ENCODE assay signal across 14 mouse cellular contexts in genomic region chr11:100392958-100393357, GRCm38 (mm10). TPM values are rescaled to one million over a fixed set of nuclear protein-coding genes. Genes with fewer than 3 reads are reported as not detected.
A peak's percentile ranks its signal among the peaks of the same experiment; 100 is the strongest.
DNase-seq lines count a peak whose midpoint lies in the region; ATAC-seq and TF ChIP-seq lines count a peak whose summit lies in the region.
"Had no signal": no experiment of that assay in that cellular context is flagged by ENCODE, and none has a peak within 500 bp of the region (broad histone marks: within the 10 kb centered on the region; RNA-seq: fewer than 3 reads in every experiment).

No protein-coding gene starts in this region.

- peak overlapping the region; percentile 98 for H3K27ac ChIP-seq in heart, adult 2 months
- H3K27ac ChIP-seq in left cerebral cortex, adult 2 months = peak overlapping the region; percentile 51; the same call in 1 of the 2 replicates
- H3K27ac ChIP-seq in heart, embryonic 15.5 days = peak overlapping the region; percentile 32; the same call in 1 of the 2 replicates
- no peak overlapping the region for H3K27ac ChIP-seq in midbrain, embryonic 16.5 days (ENCODE audit: low read length)
- H3K27ac ChIP-seq: forebrain, embryonic 13.5 days; lung, embryonic 15.5 days had no signal

- intact Hi-C loops in heart, adult 2 months (cut with DNase I) = loop anchor here (10.0 kb wide), 1 partner anchor 572 kb away; no protein-coding TSS in a partner anchor
- intact Hi-C loops in left cerebral cortex, adult 2 months (cut with DNase I) = no loop called here

- H3ac ChIP-seq in myocyte (ENCODE audit: control insufficient read depth, insufficient read length) = no peak overlapping the region

- no peak for ATAC-seq in heart, embryonic 15.5 days (replicated peaks; ENCODE audit: insufficient number of reproducible peaks, insufficient read depth, low FRiP score, low read depth)
- no peak for ATAC-seq in midbrain, embryonic 16.5 days
- ATAC-seq: forebrain, embryonic 13.5 days; Patski had no signal

- H3K4me1 ChIP-seq in heart, adult 2 months (ENCODE audit: control insufficient read depth, insufficient read depth, low read length) = peaks cover 51% of the 10 kb centered on the region
- peaks cover 86% of the 10 kb centered on the region for H3K4me1 ChIP-seq in heart, embryonic 15.5 days (replicated peaks)
- peaks cover 20% of the 10 kb centered on the region for H3K4me1 ChIP-seq in midbrain, embryonic 16.5 days (ENCODE audit: control insufficient read depth, insufficient read depth, low read length)

- TF ChIP-seq CTCF in heart, adult 2 months (IDR thresholded peaks at IDR 0.05) = no peak
- TF ChIP-seq CTCF in left cerebral cortex, adult 2 months (IDR thresholded peaks at IDR 0.05) = no peak

- H3K79me2 ChIP-seq in heart, adult 2 months (replicated peaks; ENCODE audit: control insufficient read depth, insufficient read depth, low read length) = peaks cover 2% of the 10 kb centered on the region; the same call in 1 of the 2 replicates
- peaks cover 81% of the 10 kb centered on the region for H3K79me2 ChIP-seq in myocyte (ENCODE audit: control insufficient read depth, insufficient read depth)

- no peak for TF ChIP-seq POLR2A in heart, adult 2 months (IDR thresholded peaks at IDR 0.05; ENCODE audit: insufficient read depth, low read depth, low read length)
- TF ChIP-seq POLR2A in myocyte (IDR thresholded peaks at IDR 0.05; ENCODE audit: insufficient read length, low read depth) = no peak

- no peak overlapping the region for H3K9ac ChIP-seq in heart, adult 2 months (ENCODE audit: low read depth, low read length)
- no peak overlapping the region for H3K9ac ChIP-seq in heart, embryonic 15.5 days
- H3K9ac ChIP-seq in midbrain, embryonic 16.5 days (ENCODE audit: low read depth, low read length) = no peak overlapping the region
- H3K9ac ChIP-seq: forebrain, embryonic 13.5 days; lung, embryonic 15.5 days had no signal

- peak overlapping the region; percentile 100 for H3K4me3 ChIP-seq in heart, adult 2 months
- H3K4me3 ChIP-seq in left cerebral cortex, adult 2 months = no peak overlapping the region
- H3K4me3 ChIP-seq in heart, embryonic 15.5 days = no peak overlapping the region
- H3K4me3 ChIP-seq in myocyte = no peak overlapping the region
- no peak overlapping the region for H3K4me3 ChIP-seq in midbrain, embryonic 16.5 days (ENCODE audit: low read depth, low read length)
- H3K4me3 ChIP-seq: forebrain, embryonic 13.5 days; lung, embryonic 15.5 days; megakaryocyte, embryonic 14.5 days had no signal

- H3K4me2 ChIP-seq in heart, embryonic 15.5 days = 0 out of 2 replicates have a peak overlapping the region, but pooled peaks have one; percentile 19
- H3K4me2 ChIP-seq in myocyte (ENCODE audit: low read depth) = peak overlapping the region; percentile 78
- H3K4me2 ChIP-seq in midbrain, embryonic 16.5 days (ENCODE audit: low read length) = no peak overlapping the region
- H3K4me2 ChIP-seq: forebrain, embryonic 13.5 days; lung, embryonic 15.5 days had no signal

- no peaks in the 10 kb centered on the region for H3K9me3 ChIP-seq in heart, embryonic 15.5 days (replicated peaks)
- no peaks in the 10 kb centered on the region for H3K9me3 ChIP-seq in midbrain, embryonic 16.5 days (replicated peaks; ENCODE audit: control insufficient read depth, low read length, poor library complexity, severe bottlenecking)
- H3K9me3 ChIP-seq: forebrain, embryonic 13.5 days; lung, embryonic 15.5 days had no signal

- DNase-seq in heart, adult 2 months = no peak
- DNase-seq in heart, postnatal 4 days = no peak
- no peak for DNase-seq in left cerebral cortex, adult 2 months (ENCODE audit: extremely low spot score in 1 of 2, low spot score in 2 of 2)
- no peak for DNase-seq in left cerebral cortex, adult 18-20 months (ENCODE audit: low spot score in 2 of 2)
- DNase-seq: cerebellum, postnatal 25 days; liver had no signal

- H3K36me3 ChIP-seq in heart, adult 2 months (ENCODE audit: control insufficient read depth, insufficient read depth, low read length) = peaks cover 33% of the 10 kb centered on the region
- H3K36me3 ChIP-seq in heart, embryonic 15.5 days = no peaks in the 10 kb centered on the region
- no peaks in the 10 kb centered on the region for H3K36me3 ChIP-seq in myocyte (ENCODE audit: control insufficient read depth, insufficient read depth)
- no peaks in the 10 kb centered on the region for H3K36me3 ChIP-seq in midbrain, embryonic 16.5 days (ENCODE audit: control insufficient read depth, insufficient read depth, low read length)
- H3K36me3 ChIP-seq: lung, embryonic 15.5 days had no signal

- TF ChIP-seq EP300 in heart, adult 2 months (IDR thresholded peaks at IDR 0.05; ENCODE audit: insufficient read depth, low read depth, low read length) = no peak

- no peaks in the 10 kb centered on the region for H3K27me3 ChIP-seq in heart, adult 2 months (ENCODE audit: control insufficient read depth, insufficient read depth, low read length)
- H3K27me3 ChIP-seq in heart, embryonic 15.5 days = no peaks in the 10 kb centered on the region
- H3K27me3 ChIP-seq in myocyte (ENCODE audit: control insufficient read depth, insufficient read depth, insufficient read length) = no peaks in the 10 kb centered on the region
- H3K27me3 ChIP-seq in midbrain, embryonic 16.5 days (ENCODE audit: control insufficient read depth, insufficient read depth, low read depth, low read length) = no peaks in the 10 kb centered on the region
- H3K27me3 ChIP-seq: lung, embryonic 15.5 days; Patski had no signal

- WGBS in heart, adult 2 months = 24% methylated on average over 5 of the region's 5 CpGs
- 73% methylated on average over 5 of the region's 5 CpGs for WGBS in heart, embryonic 15.5 days
- WGBS in midbrain, embryonic 16.5 days = 87% methylated on average over 5 of the region's 5 CpGs

TF ChIP-seq in myocyte, 11 proteins besides CTCF, POLR2A, EP300 and RAD21:
- TF ChIP-seq SRF (IDR thresholded peaks at IDR 0.05; ENCODE audit: control insufficient read depth, insufficient read length, low read depth) = no peak
- no peak for TF ChIP-seq MYOG (IDR thresholded peaks at IDR 0.05; ENCODE audit: control insufficient read depth in 1 of 3, insufficient read depth in 1 of 3, insufficient read length in 2 of 3, low read depth in 2 of 3)
TF ChIP-seq in myocyte: peak in this region for 0.

RNA-seq across cellular contexts. Expression of gene Jup, which starts 4.6 kb away (rescaled TPM):
- 100 to 1,000 TPM; 234 to 237 TPM for total RNA-seq in heart, adult 2 months (2021)
- polyA plus RNA-seq in heart, adult 2 months (2012; rRNA removed) = 317 and 318 TPM in 2 replicates
- 100 to 1,000 TPM; 223 to 234 TPM for total RNA-seq in heart, postnatal 4 days (2021)
- total RNA-seq in left cerebral cortex, adult 2 months (2021) = 10 to 100 TPM; 51.2 to 53.7 TPM
- total RNA-seq in left cerebral cortex, adult 18-20 months (2021) = 10 to 100 TPM; 47.2 to 49.3 TPM
- polyA plus RNA-seq in heart, embryonic 15.5 days (2015; fragmentation: Nextera tagmentation; extraction: Ambion mirVana) = 117 and 140 TPM in 2 replicates
- 161 TPM for polyA plus RNA-seq in myocyte (2012; fragmentation: generic; extraction: Trizol)
- 99.7 and 109 TPM in 2 replicates for polyA plus RNA-seq in midbrain, embryonic 16.5 days (2015; fragmentation: Nextera tagmentation; extraction: Ambion mirVana)

RNA-seq across cellular contexts. Expression of gene P3h4, which starts 21.7 kb away (rescaled TPM):
- total RNA-seq in heart, adult 2 months (2021) = 10 to 100 TPM; 13.4 to 16.8 TPM
- polyA plus RNA-seq in heart, adult 2 months (2012; rRNA removed) = 29.7 and 35.6 TPM in 2 replicates
- total RNA-seq in heart, postnatal 4 days (2021) = 10 to 100 TPM; 28.0 to 30.0 TPM
- total RNA-seq in left cerebral cortex, adult 2 months (2021) = 1 to 10 TPM; 7.6 to 9.4 TPM
- 10 to 100 TPM; 10.4 to 11.3 TPM for total RNA-seq in left cerebral cortex, adult 18-20 months (2021)
- polyA plus RNA-seq in heart, embryonic 15.5 days (2015; fragmentation: Nextera tagmentation; extraction: Ambion mirVana) = 48.3 and 63.1 TPM in 2 replicates
- 115 TPM for polyA plus RNA-seq in myocyte (2012; fragmentation: generic; extraction: Trizol)
- 20.7 and 20.8 TPM in 2 replicates for polyA plus RNA-seq in midbrain, embryonic 16.5 days (2015; fragmentation: Nextera tagmentation; extraction: Ambion mirVana)

RNA-seq across cellular contexts. Expression of gene Fkbp10, which starts 22.5 kb away (rescaled TPM):
- total RNA-seq in heart, adult 2 months (2021) = 1 to 10 TPM; 7.4 to 7.5 TPM
- polyA plus RNA-seq in heart, adult 2 months (2012; rRNA removed) = 24.8 and 35.6 TPM in 2 replicates
- total RNA-seq in heart, postnatal 4 days (2021) = 10 to 100 TPM; 68.8 to 76.1 TPM
- 1 to 10 TPM; 3.6 to 4.8 TPM for total RNA-seq in left cerebral cortex, adult 2 months (2021)
- 1 to 10 TPM; 4.3 to 6.6 TPM for total RNA-seq in left cerebral cortex, adult 18-20 months (2021)
- 86.3 and 119 TPM in 2 replicates for polyA plus RNA-seq in heart, embryonic 15.5 days (2015; fragmentation: Nextera tagmentation; extraction: Ambion mirVana)
- 162 TPM for polyA plus RNA-seq in myocyte (2012; fragmentation: generic; extraction: Trizol)
- 19.3 and 19.6 TPM in 2 replicates for polyA plus RNA-seq in midbrain, embryonic 16.5 days (2015; fragmentation: Nextera tagmentation; extraction: Ambion mirVana)

RNA-seq across cellular contexts. Expression of gene Hap1, which starts 37.0 kb away (rescaled TPM):
- 1 to 10 TPM; 1.3 to 1.5 TPM for total RNA-seq in heart, adult 2 months (2021)
- polyA plus RNA-seq in heart, adult 2 months (2012; rRNA removed) = 0.97 and 1.4 TPM in 2 replicates
- 1 to 10 TPM; 3.1 to 4.1 TPM for total RNA-seq in heart, postnatal 4 days (2021)
- 100 to 1,000 TPM; 150 to 194 TPM for total RNA-seq in left cerebral cortex, adult 2 months (2021)
- total RNA-seq in left cerebral cortex, adult 18-20 months (2021) = 100 to 1,000 TPM; 147 to 179 TPM
- polyA plus RNA-seq in heart, embryonic 15.5 days (2015; fragmentation: Nextera tagmentation; extraction: Ambion mirVana) = 5.3 and 7.7 TPM in 2 replicates
- 1.0 TPM for polyA plus RNA-seq in myocyte (2012; fragmentation: generic; extraction: Trizol)
- polyA plus RNA-seq in midbrain, embryonic 16.5 days (2015; fragmentation: Nextera tagmentation; extraction: Ambion mirVana) = 417 and 440 TPM in 2 replicates
- total RNA-seq: hematopoietic stem cell, adult 5-6 weeks had no signal

RNA-seq across cellular contexts. Expression of gene Nt5c3b, which starts 48.6 kb away (rescaled TPM):
- 10 to 100 TPM; 23.5 to 24.1 TPM for total RNA-seq in heart, adult 2 months (2021)
- polyA plus RNA-seq in heart, adult 2 months (2012; rRNA removed) = 44.0 and 63.3 TPM in 2 replicates
- 10 to 100 TPM; 52.3 to 55.3 TPM for total RNA-seq in heart, postnatal 4 days (2021)
- total RNA-seq in left cerebral cortex, adult 2 months (2021) = 10 to 100 TPM; 48.4 to 64.1 TPM
- total RNA-seq in left cerebral cortex, adult 18-20 months (2021) = 10 to 100 TPM; 47.2 to 53.8 TPM
- polyA plus RNA-seq in heart, embryonic 15.5 days (2015; fragmentation: Nextera tagmentation; extraction: Ambion mirVana) = 90.2 and 104 TPM in 2 replicates
- polyA plus RNA-seq in myocyte (2012; fragmentation: generic; extraction: Trizol) = 47.6 TPM
- 109 and 122 TPM in 2 replicates for polyA plus RNA-seq in midbrain, embryonic 16.5 days (2015; fragmentation: Nextera tagmentation; extraction: Ambion mirVana)

Comparison
In these comparisons a context has a peak if more than half of its experiments do, and no peak if none do; other contexts are left out.
1. RNA of gene Fkbp10, which starts 22.5 kb away (total RNA-seq): 68.8 to 76.1 TPM in heart, postnatal 4 days; 7.4 to 7.5 TPM in heart, adult 2 months, 4.3 to 6.6 TPM in left cerebral cortex, adult 18-20 months and 3.6 to 4.8 TPM in left cerebral cortex, adult 2 months; every median in the first group is over 4 times any median in the second.
2. RNA of gene Jup, which starts 4.6 kb away (total RNA-seq): 234 to 237 TPM in heart, adult 2 months and 223 to 234 TPM in heart, postnatal 4 days; 51.2 to 53.7 TPM in left cerebral cortex, adult 2 months and 47.2 to 49.3 TPM in left cerebral cortex, adult 18-20 months; every median in the first group is over 4 times any median in the second.